Mouse (Mus musculus) stomach, embryonic 16.5 days (tissue): ENCODE measurements around the gene Slk. TPM values are rescaled to one million over a fixed set of nuclear protein-coding genes. Genes with fewer than 3 reads are reported as not detected.

Experiments used
- ATAC-seq: fragments of 200-750 bp; cut with Nextera tagmentation; 2 replicates; pipeline ENCODE4 v1.8.0; 2017; ENCODE audit warnings: moderate number of reproducible peaks, moderate TSS enrichment; ENCODE audit not compliant: insufficient read depth, low FRiP score
- H3K27ac ChIP-seq: fragments of 300-500 bp; sonication (generic); 2 replicates; pipeline ENCODE4 v1.5.1; 2014; ENCODE audit warnings: low read length
- H3K27me3 ChIP-seq: fragments of 300-500 bp; sonication (generic); 2 replicates; pipeline ENCODE4 v1.6.1; 2014; ENCODE audit warnings: low read length, control low read depth, mixed read lengths; ENCODE audit not compliant: control insufficient read depth, insufficient read depth
- H3K36me3 ChIP-seq: fragments of 300-500 bp; sonication (generic); 2 replicates; pipeline ENCODE4 v1.6.1; 2014; ENCODE audit warnings: low read length; ENCODE audit not compliant: control insufficient read depth, insufficient read depth
- H3K4me1 ChIP-seq: fragments of 300-500 bp; sonication (generic); 2 replicates; pipeline ENCODE4 v1.6.1; 2014; ENCODE audit warnings: low read length, control low read depth, mixed read lengths; ENCODE audit not compliant: control insufficient read depth, insufficient read depth
- H3K4me2 ChIP-seq: fragments of 300-500 bp; sonication (generic); 2 replicates; pipeline ENCODE4 v1.6.1; 2014; ENCODE audit warnings: low read depth, low read length, mixed read lengths
- H3K4me3 ChIP-seq: fragments of 300-500 bp; sonication (generic); replicated peaks from 2 replicates; pipeline ENCODE4 v1.5.1; 2014; ENCODE audit warnings: mild to moderate bottlenecking, low read length
- H3K9ac ChIP-seq: fragments of 300-500 bp; sonication (generic); 2 replicates; pipeline ENCODE4 v1.6.1; 2014; ENCODE audit warnings: low read length
- H3K9me3 ChIP-seq: fragments of 300-500 bp; sonication (generic); replicated peaks from 2 replicates; pipeline ENCODE4 v1.6.1; 2016; ENCODE audit warnings: low read length, control low read depth; ENCODE audit not compliant: control insufficient read depth
- WGBS: fragments of 180-500 bp; shearing (Covaris S2); extraction: QIAGEN DNeasy Blood & Tissue Kit; methylation state at CpG from one replicate; pipeline ENCODE4 v1.1.7; 2014; 5-methylcytosine and 5-hydroxymethylcytosine counted together
- polyA plus RNA-seq: library from polyadenylated mRNA; unstranded; fragments of >200 nt; fragmentation: Nextera tagmentation; extraction: Ambion mirVana; gene quantifications from 2 replicates; pipeline ENCODE4 v1.2.1, GENCODE M21; 2015

Gene Slk
- polyA plus RNA-seq, 1 experiment from 2014 or later: 18.8 TPM

GRCm38 (mm10) chr19:47631799-47632198, 52.3 kb downstream of the Slk start:
- no peak for ATAC-seq
- H3K27me3 ChIP-seq: no peaks in the 10 kb centered on the region
- WGBS: 91% methylated on average over 5 of the region's 5 CpGs
- H3K36me3 ChIP-seq: peaks cover 5% of the 10 kb centered on the region; the same call in 1 of the 2 replicates
- H3K4me3 ChIP-seq: no peak overlapping the region
- no peak overlapping the region for H3K27ac ChIP-seq
- H3K4me1 ChIP-seq: no peaks in the 10 kb centered on the region
- H3K9me3 ChIP-seq: no peaks in the 10 kb centered on the region
- no peak overlapping the region for H3K9ac ChIP-seq
- no peak overlapping the region for H3K4me2 ChIP-seq

GRCm38 (mm10) chr19:47635380-47635779, 55.9 kb downstream of the Slk start:
- H3K36me3 ChIP-seq: peaks cover 11% of the 10 kb centered on the region; the same call in 1 of the 2 replicates
- 87% methylated on average over 4 of the region's 4 CpGs for WGBS
- no peak for ATAC-seq
- no peak overlapping the region for H3K27ac ChIP-seq
- H3K27me3 ChIP-seq: no peaks in the 10 kb centered on the region
- no peaks in the 10 kb centered on the region for H3K9me3 ChIP-seq
- no peak overlapping the region for H3K4me3 ChIP-seq
- peaks cover 3% of the 10 kb centered on the region; the same call in 1 of the 2 replicates for H3K4me1 ChIP-seq
- H3K4me2 ChIP-seq: no peak overlapping the region
- H3K9ac ChIP-seq: no peak overlapping the region

- no peaks in the 10 kb centered on the region for H3K4me1 ChIP-seq
- H3K9me3 ChIP-seq: no peaks in the 10 kb centered on the region
- no peak overlapping the region for H3K27ac ChIP-seq
- WGBS: 46% methylated on average over 2 of the region's 2 CpGs
- no peak for ATAC-seq
- no peak overlapping the region for H3K4me3 ChIP-seq
- 0 out of 2 replicates have a peak, but pooled peaks cover 6% of the 10 kb centered on the region for H3K36me3 ChIP-seq
- H3K4me2 ChIP-seq: no peak overlapping the region
- no peak overlapping the region for H3K9ac ChIP-seq
- no peaks in the 10 kb centered on the region for H3K27me3 ChIP-seq
These were observed 64.4 kb downstream of the Slk start for GRCm38 (mm10) chr19:47643910-47644309.

- Histone ChIP-seq H3K4me3 (no peak overlapping the region), H3K27me3 (no peaks in the 10 kb centered on the region), H3K36me3 (no peaks in the 10 kb centered on the region; the same call in 1 of the 2 replicates), H3K27ac (no peak overlapping the region), H3K9me3 (no peaks in the 10 kb centered on the region), H3K4me1 (no peaks in the 10 kb centered on the region), H3K4me2 (no peak overlapping the region), H3K9ac (no peak overlapping the region)
- WGBS: 64% methylated on average over 6 of the region's 6 CpGs
- ATAC-seq: no peak
These were observed 66.1 kb downstream of the Slk start for GRCm38 (mm10) chr19:47645583-47645982.

DNA sequence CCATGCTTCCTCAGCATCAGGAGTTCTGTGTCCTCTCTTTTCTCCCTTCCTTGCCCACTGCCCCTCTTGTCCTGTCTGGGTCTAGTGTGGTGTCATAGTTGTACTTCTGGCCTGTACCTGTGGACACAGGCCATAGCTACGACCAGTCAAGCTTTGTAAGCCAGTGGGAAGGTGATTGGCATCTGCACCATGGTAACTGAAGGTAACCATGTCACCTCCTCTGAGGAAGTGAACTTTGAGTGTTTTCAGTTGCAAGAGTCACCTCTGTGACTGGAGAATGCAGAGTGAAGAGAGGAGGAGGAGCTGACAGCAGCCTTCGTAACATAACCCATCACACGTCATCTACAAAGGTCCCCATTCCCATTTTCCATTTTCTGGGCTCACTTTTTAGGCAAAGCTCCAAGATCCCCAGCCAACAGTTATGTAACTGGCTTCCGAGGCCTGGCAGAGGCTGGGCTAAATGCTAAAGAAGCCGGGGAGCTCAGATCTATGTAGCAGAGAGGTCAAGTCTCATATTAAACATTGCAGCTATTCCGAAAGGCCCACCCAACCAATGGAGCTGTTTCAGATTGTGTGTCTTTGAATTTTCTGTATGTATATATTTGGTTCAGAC, 67.1 kb downstream of the Slk start:
- no peak for ATAC-seq
- Histone ChIP-seq H3K9ac (no peak overlapping the region), H3K36me3 (no peaks in the 10 kb centered on the region; the same call in 1 of the 2 replicates)

DNA sequence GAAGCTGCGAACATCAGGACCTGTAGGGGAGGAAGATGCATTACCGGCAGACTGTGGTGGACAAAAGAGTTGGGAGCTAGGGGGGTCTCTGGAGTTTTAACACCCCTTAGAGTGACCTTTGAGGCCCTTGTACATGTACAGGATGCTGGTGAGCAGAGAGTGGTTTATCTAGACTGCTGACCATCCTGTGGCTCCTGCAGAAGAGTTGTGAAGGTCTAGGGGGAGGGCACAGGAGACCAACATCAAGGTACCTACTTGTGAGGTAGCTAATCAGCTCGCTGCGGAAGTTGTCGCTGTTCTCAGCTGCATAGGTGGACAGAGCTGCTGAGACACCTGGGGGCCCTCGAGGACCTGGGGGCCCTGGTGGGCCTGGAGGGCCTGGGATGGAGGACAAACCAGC, 69.6 kb downstream of the Slk start:
- no peak overlapping the region for H3K4me3 ChIP-seq

More for the DNA sequence above, 67.1 kb downstream of the Slk start:
- no peak overlapping the region for H3K4me3 ChIP-seq
- H3K27me3 ChIP-seq: no peaks in the 10 kb centered on the region
- no peaks in the 10 kb centered on the region for H3K9me3 ChIP-seq
- WGBS: 80% methylated on average over 6 of the region's 6 CpGs
- no peak overlapping the region for H3K4me2 ChIP-seq
- H3K4me1 ChIP-seq: no peaks in the 10 kb centered on the region
- H3K27ac ChIP-seq: no peak overlapping the region

GRCm38 (mm10) chr19:47650366-47651159, 71.1 kb downstream of the Slk start:
- no peak for ATAC-seq
- Histone ChIP-seq H3K9me3 (no peaks in the 10 kb centered on the region), H3K4me3 (no peak overlapping the region), H3K9ac (no peak overlapping the region), H3K27ac (no peak overlapping the region), H3K36me3 (no peaks in the 10 kb centered on the region; the same call in 1 of the 2 replicates), H3K4me2 (no peak overlapping the region), H3K27me3 (no peaks in the 10 kb centered on the region), H3K4me1 (0 out of 2 replicates have a peak, but pooled peaks cover 4% of the 10 kb centered on the region)
- 86% methylated on average over 16 of the region's 16 CpGs for WGBS

More for the DNA sequence above, 69.6 kb downstream of the Slk start:
- 89% methylated on average over 6 of the region's 6 CpGs for WGBS
- Histone ChIP-seq H3K9me3 (no peaks in the 10 kb centered on the region), H3K9ac (no peak overlapping the region), H3K27ac (no peak overlapping the region), H3K4me2 (no peak overlapping the region), H3K36me3 (no peaks in the 10 kb centered on the region; the same call in 1 of the 2 replicates), H3K4me1 (no peaks in the 10 kb centered on the region), H3K27me3 (no peaks in the 10 kb centered on the region)
- ATAC-seq: no peak

DNA sequence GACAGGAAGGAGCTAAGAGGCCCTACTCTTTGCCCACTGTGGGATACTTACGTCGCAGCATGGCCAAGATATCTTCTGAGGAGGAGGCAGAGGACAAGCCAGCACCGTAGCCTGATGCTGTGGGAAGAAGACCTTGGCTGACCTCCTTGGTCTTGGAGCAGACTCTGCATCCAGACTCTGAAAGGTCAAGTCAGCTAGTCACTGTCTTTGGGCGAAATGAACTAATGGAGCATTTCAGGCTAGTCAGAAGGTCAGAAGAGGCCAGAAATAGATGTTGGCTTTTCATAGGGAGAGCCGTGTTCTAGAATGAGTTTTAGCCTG, 71.6 kb downstream of the Slk start:
- 0 out of 2 replicates have a peak, but pooled peaks cover 6% of the 10 kb centered on the region for H3K4me1 ChIP-seq
- no peak overlapping the region for H3K4me3 ChIP-seq
- H3K9ac ChIP-seq: no peak overlapping the region
- no peaks in the 10 kb centered on the region for H3K9me3 ChIP-seq
- H3K27me3 ChIP-seq: no peaks in the 10 kb centered on the region
- H3K27ac ChIP-seq: no peak overlapping the region
- WGBS: 79% methylated on average over 5 of the region's 5 CpGs
- no peak for ATAC-seq
- H3K4me2 ChIP-seq: no peak overlapping the region
- no peaks in the 10 kb centered on the region; the same call in 1 of the 2 replicates for H3K36me3 ChIP-seq

GRCm38 (mm10) chr19:47652255-47652654, 72.8 kb downstream of the Slk start:
- no peak overlapping the region for H3K4me2 ChIP-seq
- H3K4me1 ChIP-seq: 0 out of 2 replicates have a peak, but pooled peaks cover 7% of the 10 kb centered on the region
- H3K4me3 ChIP-seq: no peak overlapping the region
- no peak overlapping the region for H3K27ac ChIP-seq
- H3K9ac ChIP-seq: no peak overlapping the region
- ATAC-seq: no peak
- WGBS: 70% methylated on average over 8 of the region's 8 CpGs
- no peaks in the 10 kb centered on the region for H3K27me3 ChIP-seq
- H3K9me3 ChIP-seq: no peaks in the 10 kb centered on the region
- H3K36me3 ChIP-seq: no peaks in the 10 kb centered on the region; the same call in 1 of the 2 replicates
